Mouse (Mus musculus) frontal cortex, adult 2 months (tissue): ENCODE results near the gene Rtbdn. TPM values are rescaled to one million over a fixed set of nuclear protein-coding genes. Genes with fewer than 3 reads are reported as not detected.

Source experiments
- DNase-seq, 2 experiments: peaks; one replicate each; pipeline ENCODE4 v3.0.0; 2022; ENCODE audit warnings: low spot score in 1 of 2; ENCODE audit errors: extremely low spot score in 1 of 2
- polyA plus RNA-seq: library from polyadenylated mRNA; depleted of rRNA; stranded (reverse); fragments of >200 nt; gene quantifications from 2 replicates; pipeline ENCODE4 v1.2.3, GENCODE M21; 2012

The Rtbdn gene
- polyA plus RNA-seq, 1 experiment, result 7.9 TPM

DNA sequence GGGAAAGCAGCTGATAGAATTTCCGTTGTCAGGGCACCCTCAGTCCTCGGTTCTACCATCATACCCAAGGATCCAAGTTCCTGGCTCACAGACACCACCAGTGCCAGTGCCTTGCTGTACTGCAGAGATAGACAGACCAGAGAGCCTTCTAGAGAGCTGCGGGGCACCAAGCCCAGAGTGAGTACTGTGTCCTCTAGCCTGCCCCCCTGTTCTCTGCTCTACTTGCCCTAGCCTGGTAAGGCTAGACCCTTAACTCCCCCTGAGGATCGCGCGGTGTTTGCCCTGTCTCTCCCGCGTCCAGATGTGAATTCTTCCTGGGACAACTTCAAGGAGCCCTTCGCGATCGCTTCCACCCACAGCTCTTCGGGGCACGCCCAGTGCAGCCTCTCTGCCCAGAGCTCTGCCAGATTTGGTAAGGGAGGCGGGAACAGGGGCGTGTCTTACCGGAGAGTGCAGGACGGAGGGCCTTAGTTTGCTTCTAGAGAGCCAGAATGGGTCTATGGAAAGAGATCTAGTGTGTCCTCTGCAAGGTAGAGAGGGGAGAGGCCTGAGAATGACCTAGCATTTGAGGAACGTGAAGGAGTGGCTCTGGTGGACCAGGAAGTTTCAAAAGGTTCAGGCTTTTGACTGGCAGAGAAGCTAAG is 5.9 kb downstream of the Rtbdn start:
- no peak for DNase-seq

GRCm38 (mm10) chr8:84956768-84957167 is 10.0 kb downstream of the Rtbdn start:
- peak in 1 of 2 experiments; percentile 91 for DNase-seq

GRCm38 (mm10) chr8:84959811-84960210 is 13.0 kb downstream of the Rtbdn start:
- no peak for DNase-seq

GRCm38 (mm10) chr8:84963952-84964351 is 17.2 kb downstream of the Rtbdn start:
- no peak for DNase-seq

- DNase-seq, result peak; percentile 93 to 95
Observed at GRCm38 (mm10) chr8:84965731-84966291, 19.0 kb downstream of the Rtbdn start.

DNA sequence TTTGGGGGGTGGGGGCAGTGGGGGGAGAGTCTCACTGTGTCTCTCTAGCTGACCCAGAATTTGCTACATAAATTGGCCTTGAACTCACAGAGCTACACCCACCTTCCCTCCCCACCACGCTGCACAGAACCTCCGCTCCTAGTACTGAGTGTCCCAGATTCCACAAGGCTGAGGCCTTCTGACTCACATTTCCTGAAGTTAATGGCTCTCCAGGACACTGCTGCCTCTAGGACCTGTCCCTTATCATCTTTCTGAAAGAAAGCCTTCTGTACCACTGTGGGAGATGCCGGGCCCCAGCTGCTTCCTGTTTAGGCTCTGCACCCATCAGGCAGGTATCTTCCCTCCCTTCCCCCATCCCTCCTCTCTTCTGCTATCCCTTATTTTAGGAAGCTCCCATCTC is 19.8 kb downstream of the Rtbdn start:
- DNase-seq, result no peak

DNA sequence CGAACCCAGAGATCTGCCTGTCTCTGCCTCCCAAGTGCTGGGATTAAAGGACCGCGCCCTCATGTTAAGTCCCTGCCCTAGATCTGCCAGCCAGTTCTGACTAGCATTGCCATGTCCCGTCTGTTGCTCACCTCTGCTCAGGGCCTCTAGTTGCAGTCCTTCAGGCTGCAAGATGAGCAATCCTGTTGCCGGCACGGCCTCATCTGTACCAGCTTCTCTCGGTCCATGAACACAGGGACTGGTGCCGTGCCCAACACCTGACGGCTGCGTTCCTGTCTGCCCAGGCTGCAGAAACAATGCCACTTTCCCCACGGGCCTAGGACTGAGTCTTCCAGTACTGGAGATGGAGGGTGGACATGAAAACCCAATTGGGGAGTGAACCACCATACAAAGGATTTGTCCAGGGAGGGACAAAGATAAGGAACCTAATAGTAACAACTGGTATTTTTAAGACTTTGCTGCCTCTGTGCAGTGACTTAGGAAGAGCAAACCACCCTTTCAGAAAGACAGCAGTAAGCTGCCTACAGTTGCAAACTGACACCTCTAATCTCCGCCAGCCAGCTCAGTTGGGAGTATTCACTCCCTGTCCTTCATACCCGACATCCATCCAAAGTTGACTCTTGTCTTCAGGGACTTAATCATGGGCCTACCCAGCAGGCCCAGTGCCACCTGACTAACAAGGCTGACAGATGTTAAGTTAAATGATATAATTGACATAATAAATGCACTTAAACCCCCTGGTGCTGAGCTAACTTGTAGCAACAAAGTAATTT is 20.9 kb downstream of the Rtbdn start:
- DNase-seq, result no peak

GRCm38 (mm10) chr8:84968650-84969049 is 21.9 kb downstream of the Rtbdn start:
- no peak for DNase-seq

DNA sequence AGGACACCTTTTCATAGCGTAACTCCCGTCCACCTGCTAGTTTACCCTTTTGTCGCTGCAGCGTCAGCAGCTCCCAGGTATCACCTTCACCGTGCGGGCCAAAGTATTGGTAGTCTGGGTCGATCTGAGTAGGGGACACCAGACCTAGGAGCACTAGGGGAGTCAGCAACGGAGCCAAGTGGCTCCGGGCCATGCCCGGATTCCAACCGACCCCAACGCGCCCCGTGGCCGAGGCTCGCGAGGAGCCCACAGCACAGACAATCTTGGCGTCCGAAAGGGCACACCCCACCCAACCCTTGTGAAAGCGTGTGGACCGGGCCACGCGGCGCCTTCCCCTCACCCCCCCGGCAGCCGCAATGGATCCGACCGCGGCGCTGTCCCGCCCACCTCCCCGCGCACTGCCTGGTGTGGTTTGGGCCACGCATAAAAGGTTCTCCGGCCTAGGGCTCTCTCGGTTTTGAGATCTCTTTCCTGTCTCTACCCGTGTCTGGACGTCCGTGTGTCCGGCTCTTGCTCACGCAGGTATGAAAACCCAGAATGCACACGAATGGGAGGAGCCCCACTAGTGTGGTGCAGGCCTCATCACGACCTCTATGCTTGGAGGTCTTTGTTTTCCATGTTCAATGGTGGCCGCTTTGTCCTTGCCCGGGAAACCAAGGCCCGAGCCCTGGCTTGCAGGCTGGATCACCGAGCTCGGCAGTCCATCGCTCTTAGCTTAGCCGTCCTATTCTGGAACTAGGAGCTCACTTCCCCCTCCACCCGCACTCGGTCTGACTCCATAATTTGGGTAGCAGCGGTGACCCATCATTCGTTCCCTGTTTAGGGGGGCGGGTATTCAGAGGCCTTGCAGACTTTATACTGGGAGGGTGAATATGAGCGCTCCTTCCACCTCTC is 22.7 kb downstream of the Rtbdn start, which contains the start of the genes Gm49661, Prdx2 and Rnaseh2a:
TSS of gene Gm49661 (minus strand) at position 193 of the 894 bp plus-strand sequence.
TSS of gene Prdx2 (plus strand) at position 347 of the 894 bp plus-strand sequence.
TSS of gene Rnaseh2a (minus strand) at position 527 of the 894 bp plus-strand sequence.
- peak in 1 of 2 experiments; percentile 77 for DNase-seq

- no peak for DNase-seq
Observed at GRCm38 (mm10) chr8:84970135-84970790, 23.5 kb downstream of the Rtbdn start.

GRCm38 (mm10) chr8:84970913-84971312 is 24.1 kb downstream of the Rtbdn start:
- no peak for DNase-seq

- DNase-seq, result no peak
Observed at GRCm38 (mm10) chr8:84973079-84973478, 26.3 kb downstream of the Rtbdn start.

GRCm38 (mm10) chr8:84973803-84974542 is 27.2 kb downstream of the Rtbdn start:
- peak in 1 of 2 experiments; percentile 70 for DNase-seq

GRCm38 (mm10) chr8:84974543-84975142 is 27.9 kb downstream of the Rtbdn start:
- no peak for DNase-seq

DNA sequence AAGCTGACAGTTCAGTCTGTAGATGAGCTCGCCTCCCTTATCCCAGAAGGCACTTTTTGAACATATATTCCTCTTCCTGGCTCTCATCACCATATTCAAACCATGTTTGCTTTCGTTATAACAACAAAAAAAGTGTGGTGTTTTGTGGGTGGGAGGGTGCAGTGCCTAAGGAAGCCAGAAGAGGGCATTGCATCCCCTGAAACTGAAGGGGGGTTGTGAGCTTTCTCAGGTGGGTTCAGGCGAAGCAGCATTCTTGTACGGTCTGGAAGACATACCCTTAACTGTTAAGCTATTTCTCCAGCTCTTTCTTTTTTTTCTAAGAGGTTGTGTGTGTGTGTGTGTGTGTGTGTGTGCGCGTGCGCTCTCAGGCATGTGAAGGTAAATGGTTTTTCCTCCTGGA is 28.6 kb downstream of the Rtbdn start:
- DNase-seq, result peak in 1 of 2 experiments; percentile 81

GRCm38 (mm10) chr8:84976031-84976762 is 29.4 kb downstream of the Rtbdn start:
- peak; percentile 89 to 98 for DNase-seq

GRCm38 (mm10) chr8:84976763-84977434 is 30.1 kb downstream of the Rtbdn start:
- DNase-seq, result no peak
